Mouse (Mus musculus) erythroblast, embryonic 14.5 days (primary cell): ENCODE measurements around the gene B430305J03Rik. TPM values are rescaled to one million over a fixed set of nuclear protein-coding genes. Genes with fewer than 3 reads are reported as not detected.

ENCODE experiments used
- H3K27me3 ChIP-seq: 2 replicates; pipeline ENCODE4 v1.6.1; 2012; ENCODE audit warnings: inconsistent platforms; ENCODE audit not compliant: control insufficient read depth
- H3K36me3 ChIP-seq: 2 replicates; pipeline ENCODE4 v1.6.1; 2012; ENCODE audit warnings: mild to moderate bottlenecking, inconsistent platforms; ENCODE audit not compliant: control insufficient read depth
- H3K4me1 ChIP-seq: 2 replicates; pipeline ENCODE4 v1.6.1; 2012; ENCODE audit warnings: inconsistent platforms; ENCODE audit not compliant: control insufficient read depth
- H3K4me3 ChIP-seq: replicated peaks from 2 replicates; pipeline ENCODE3; 2012; ENCODE audit warnings: moderate library complexity, mild to moderate bottlenecking, inconsistent platforms
- H3K9me3 ChIP-seq: 2 replicates; pipeline ENCODE4 v1.6.1; 2012; ENCODE audit warnings: low read length, inconsistent platforms, mixed read lengths; ENCODE audit not compliant: control insufficient read depth
- GATA1 ChIP-seq: IDR thresholded peaks from 2 replicates; pipeline ENCODE4 v1.6.1; 2012; ENCODE audit warnings: low read length, inconsistent platforms, mixed read lengths
- TAL1 ChIP-seq: IDR thresholded peaks from 3 replicates; pipeline ENCODE4 v1.6.1; 2012; ENCODE audit warnings: low read length, inconsistent platforms, mixed read lengths
- polyA plus RNA-seq: library from polyadenylated mRNA; stranded (reverse); fragments of >175 nt; gene quantifications from 2 replicates; pipeline ENCODE4 v1.2.3, GENCODE M21; 2012

Gene B430305J03Rik
- polyA plus RNA-seq, 1 experiment = not detected

DNA sequence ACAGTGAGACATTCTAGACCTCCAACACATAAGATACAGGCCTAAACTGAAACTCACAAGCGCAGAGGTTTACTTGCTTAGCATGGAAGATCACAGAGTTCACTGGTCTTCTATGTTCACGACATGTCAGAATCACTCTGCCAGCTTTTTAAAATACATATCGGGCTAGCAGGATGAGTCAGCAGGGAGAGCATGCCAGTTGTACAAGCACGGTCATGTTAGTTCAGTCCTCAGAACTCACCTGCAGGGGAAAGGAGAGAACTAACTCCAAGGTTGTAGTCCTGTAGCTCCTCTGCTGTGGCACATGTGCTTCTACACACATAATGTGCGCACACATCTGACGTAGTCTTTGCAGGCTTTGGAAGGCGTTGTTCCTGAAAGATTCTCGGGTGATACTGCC, 10.2 kb upstream of the B430305J03Rik start:
- TF ChIP-seq TAL1 (no peak), GATA1 (no peak)
- H3K4me1 ChIP-seq = no peaks in the 10 kb centered on the region
- no peak overlapping the region for H3K4me3 ChIP-seq

DNA sequence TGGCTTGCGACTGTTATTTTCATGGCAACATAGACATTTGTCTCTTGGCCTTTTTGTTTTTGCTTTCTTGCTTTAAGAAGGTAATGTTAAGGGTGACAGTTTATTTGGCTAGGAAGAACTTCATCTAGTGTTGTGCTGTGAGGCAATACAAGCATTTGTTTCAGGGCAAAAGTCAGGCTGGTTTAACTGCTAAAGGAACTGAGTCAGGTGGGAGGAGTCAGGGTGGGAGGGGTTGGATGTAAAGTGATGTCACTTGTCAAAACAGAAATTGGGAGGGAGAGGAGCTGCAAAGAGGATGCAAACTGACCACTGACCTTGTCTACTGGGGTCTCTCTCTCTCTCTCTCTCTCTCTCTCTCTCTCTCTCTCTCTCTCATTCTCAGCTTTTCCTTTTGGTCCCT, 2.7 kb upstream of the B430305J03Rik start:
- Histone ChIP-seq H3K36me3 (no peaks in the 10 kb centered on the region), H3K27me3 (peaks cover 15% of the 10 kb centered on the region), H3K4me3 (no peak overlapping the region), H3K4me1 (peaks cover 30% of the 10 kb centered on the region), H3K9me3 (no peaks in the 10 kb centered on the region)
- TF ChIP-seq GATA1 = no peak
- TF ChIP-seq TAL1 = no peak

More for the DNA sequence above, 10.2 kb upstream of the B430305J03Rik start:
- Histone ChIP-seq H3K36me3 (no peaks in the 10 kb centered on the region), H3K9me3 (no peaks in the 10 kb centered on the region), H3K27me3 (no peaks in the 10 kb centered on the region)

- Histone ChIP-seq H3K36me3 (no peaks in the 10 kb centered on the region), H3K4me3 (peak overlapping the region; percentile 77), H3K4me1 (peaks cover 38% of the 10 kb centered on the region), H3K27me3 (peaks cover 22% of the 10 kb centered on the region), H3K9me3 (no peaks in the 10 kb centered on the region)
- no peak for TF ChIP-seq TAL1
- no peak for TF ChIP-seq GATA1
Observed at GRCm38 (mm10) chr3:61364978-61365778, 573 bp downstream of the B430305J03Rik start.

DNA sequence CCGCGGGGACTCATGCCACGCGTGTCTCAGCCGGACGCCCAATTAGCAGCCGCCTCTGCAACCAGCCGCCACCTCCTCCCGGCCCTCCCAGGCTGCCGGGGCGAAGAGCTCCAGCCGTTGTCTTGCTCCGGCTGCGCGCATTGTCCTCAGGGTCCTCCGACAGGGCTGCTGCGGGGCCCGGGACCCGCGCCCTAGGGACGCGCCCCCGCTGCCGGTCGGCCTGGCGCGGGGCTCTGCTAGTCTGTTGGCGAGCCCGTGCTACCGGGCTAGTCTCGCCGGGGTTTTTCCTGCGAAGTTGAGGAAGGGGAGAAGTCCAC, 1.1 kb downstream of the B430305J03Rik start:
- H3K4me1 ChIP-seq = peaks cover 38% of the 10 kb centered on the region

GRCm38 (mm10) chr3:61363989-61364660, 1.6 kb downstream of the B430305J03Rik start:
- H3K36me3 ChIP-seq = no peaks in the 10 kb centered on the region
- TF ChIP-seq GATA1 = no peak
- TF ChIP-seq TAL1 = no peak
- H3K4me1 ChIP-seq = peaks cover 38% of the 10 kb centered on the region
- H3K4me3 ChIP-seq = peak overlapping the region; percentile 77
- H3K9me3 ChIP-seq = no peaks in the 10 kb centered on the region
- H3K27me3 ChIP-seq = peaks cover 22% of the 10 kb centered on the region

More for the DNA sequence above, 1.1 kb downstream of the B430305J03Rik start:
- Histone ChIP-seq H3K27me3 (peaks cover 22% of the 10 kb centered on the region), H3K36me3 (no peaks in the 10 kb centered on the region), H3K9me3 (no peaks in the 10 kb centered on the region), H3K4me3 (peak overlapping the region; percentile 77)
- no peak for TF ChIP-seq TAL1
- no peak for TF ChIP-seq GATA1

- TF ChIP-seq TAL1 (no peak), GATA1 (no peak)
- peak overlapping the region; percentile 77 for H3K4me3 ChIP-seq
Observed at GRCm38 (mm10) chr3:61363161-61363988, 2.4 kb downstream of the B430305J03Rik start.

GRCm38 (mm10) chr3:61362821-61363160, 3.0 kb downstream of the B430305J03Rik start:
- no peak for TF ChIP-seq GATA1
- no peak for TF ChIP-seq TAL1

More at GRCm38 (mm10) chr3:61363161-61363988, 2.4 kb downstream of the B430305J03Rik start:
- H3K27me3 ChIP-seq = peaks cover 22% of the 10 kb centered on the region
- H3K4me1 ChIP-seq = peaks cover 38% of the 10 kb centered on the region
- no peaks in the 10 kb centered on the region for H3K36me3 ChIP-seq
- H3K9me3 ChIP-seq = no peaks in the 10 kb centered on the region

DNA sequence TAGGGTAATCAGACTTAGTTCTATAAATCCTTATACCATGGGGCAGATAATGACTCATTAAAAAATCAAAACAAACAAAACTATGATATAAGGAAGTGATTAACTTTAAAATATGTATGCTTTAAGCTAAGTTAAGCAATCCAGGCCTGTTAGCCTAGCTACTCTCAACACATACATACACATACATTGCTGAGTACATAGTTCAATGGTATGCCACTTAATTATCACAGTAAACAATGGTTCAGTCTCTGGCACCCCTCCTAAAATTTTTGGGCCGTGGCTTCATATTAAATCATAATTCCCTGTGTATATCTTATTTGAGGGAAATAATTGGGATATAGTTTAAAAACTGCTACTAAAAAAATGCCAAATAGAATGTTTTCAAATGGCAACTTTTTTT, 4.4 kb downstream of the B430305J03Rik start, which contains the start of gene Rap2b:
Gene Rap2b, plus strand, starts transcription at position 301 of the 400 bp plus-strand sequence.
- H3K4me3 ChIP-seq = no peak within 1 kb of the TSS

More at GRCm38 (mm10) chr3:61362821-61363160, 3.0 kb downstream of the B430305J03Rik start:
- H3K4me1 ChIP-seq = peaks cover 35% of the 10 kb centered on the region
- H3K27me3 ChIP-seq = peaks cover 22% of the 10 kb centered on the region
- H3K36me3 ChIP-seq = no peaks in the 10 kb centered on the region
- H3K4me3 ChIP-seq = peak overlapping the region; percentile 77
- H3K9me3 ChIP-seq = no peaks in the 10 kb centered on the region

More for the DNA sequence above, 4.4 kb downstream of the B430305J03Rik start, which contains the start of gene Rap2b:
- no peak for TF ChIP-seq TAL1
- TF ChIP-seq GATA1 = no peak
- no peaks in the 10 kb centered on the region for H3K9me3 ChIP-seq
- no peaks in the 10 kb centered on the region for H3K36me3 ChIP-seq
- H3K27me3 ChIP-seq = peaks cover 22% of the 10 kb centered on the region
- H3K4me1 ChIP-seq = peaks cover 35% of the 10 kb centered on the region
